ENCODE assay signal across 8 mouse cellular contexts in genomic region chr4:46374455-46374854, GRCm38 (mm10). TPM values are rescaled to one million over a fixed set of nuclear protein-coding genes. Genes with fewer than 3 reads are reported as not detected.
DNase-seq lines count a peak whose midpoint lies in the region; ATAC-seq lines count a peak whose summit lies in the region.

No protein-coding gene starts in this region.

- H3K9ac ChIP-seq in midbrain, embryonic 15.5 days: no peak overlapping the region

- H3K4me2 ChIP-seq in midbrain, embryonic 15.5 days: peak overlapping the region; percentile 51

- H3K36me3 ChIP-seq in midbrain, embryonic 15.5 days (replicated peaks): peaks cover 12% of the 10 kb centered on the region; the same call in 1 of the 2 replicates

- 53% methylated on average over 6 of the region's 6 CpGs for WGBS in midbrain, embryonic 15.5 days

- peak; percentile 21 to 43 for DNase-seq in adrenal gland, adult 18-20 months (ENCODE audit: low spot score in 2 of 2)
- DNase-seq in adrenal gland, adult 8-10 months: no peak
- DNase-seq in urinary bladder, postnatal 14 days (ENCODE audit: low spot score): peak; percentile 15
- DNase-seq in urinary bladder, adult 18-20 months (ENCODE audit: low spot score in 2 of 2): no peak
- peak; percentile 27 to 58 for DNase-seq in kidney, postnatal 4 days
- no peak for DNase-seq in ovary, postnatal 14 days (ENCODE audit: low spot score)

- peak overlapping the region; percentile 31 for H3K4me3 ChIP-seq in midbrain, embryonic 15.5 days

- H3K9me3 ChIP-seq in midbrain, embryonic 15.5 days: no peaks in the 10 kb centered on the region

- peak; percentile 53 for ATAC-seq in granulocyte monocyte progenitor cell, adult 5-6 weeks (replicated peaks; ENCODE audit: poor library complexity, severe bottlenecking)
- ATAC-seq in midbrain, embryonic 15.5 days (replicated peaks): no peak

- peaks cover 9% of the 10 kb centered on the region for H3K4me1 ChIP-seq in midbrain, embryonic 15.5 days

- no peak overlapping the region for H3K27ac ChIP-seq in midbrain, embryonic 15.5 days

- 0 out of 2 replicates have a peak, but pooled peaks cover 2% of the 10 kb centered on the region for H3K27me3 ChIP-seq in midbrain, embryonic 15.5 days (replicated peaks)

RNA-seq across cellular contexts. Expression of gene Trmo, which starts 14.8 kb away (rescaled TPM):
- 1 to 10 TPM; 5.5 to 6.6 TPM for total RNA-seq in adrenal gland, adult 18-20 months (2021)
- 1 to 10 TPM; 5.6 to 7.8 (median 6.7) TPM for total RNA-seq in adrenal gland, adult 8-10 months (2022)
- 11.1 and 13.3 TPM in 2 replicates for total RNA-seq in granulocyte monocyte progenitor cell, adult 5-6 weeks (2014; fragmentation: Nextera tagmentation)
- total RNA-seq in granulocyte monocyte progenitor cell, adult 5-6 weeks (2017): 11.8 and 12.7 TPM in 2 replicates
- polyA plus RNA-seq in midbrain, embryonic 15.5 days (2015; fragmentation: Nextera tagmentation; extraction: Ambion mirVana): 9.2 and 9.4 TPM in 2 replicates

RNA-seq across cellular contexts. Expression of gene Foxe1, which starts 31.0 kb away (rescaled TPM):
- total RNA-seq in adrenal gland, adult 18-20 months (2021): not detected
- total RNA-seq in adrenal gland, adult 8-10 months (2022): not detected
- total RNA-seq in granulocyte monocyte progenitor cell, adult 5-6 weeks (2014; fragmentation: Nextera tagmentation): not detected in 2 replicates
- total RNA-seq in granulocyte monocyte progenitor cell, adult 5-6 weeks (2017): 0.26 TPM in 1 of 2 replicates, not detected in the other
- polyA plus RNA-seq in midbrain, embryonic 15.5 days (2015; fragmentation: Nextera tagmentation; extraction: Ambion mirVana): not detected in 2 replicates

RNA-seq across cellular contexts. Expression of gene Hemgn, which starts 38.9 kb away (rescaled TPM):
- not detected for total RNA-seq in adrenal gland, adult 18-20 months (2021)
- total RNA-seq in adrenal gland, adult 8-10 months (2022): under 1 TPM in 1 of 4 experiments, not detected in 3; 0.11 TPM
- total RNA-seq in granulocyte monocyte progenitor cell, adult 5-6 weeks (2014; fragmentation: Nextera tagmentation): 0.45 and 1.2 TPM in 2 replicates
- total RNA-seq in granulocyte monocyte progenitor cell, adult 5-6 weeks (2017): 2.2 and 3.0 TPM in 2 replicates
- polyA plus RNA-seq in midbrain, embryonic 15.5 days (2015; fragmentation: Nextera tagmentation; extraction: Ambion mirVana): 0.14 and 0.59 TPM in 2 replicates

Comparison
In these comparisons a context has a peak if more than half of its experiments do, and no peak if none do; other contexts are left out.
1. DNase-seq: peak in adrenal gland, adult 18-20 months (2 of 2), urinary bladder, postnatal 14 days (single experiment) and kidney, postnatal 4 days (2 of 2); none in adrenal gland, adult 8-10 months (single experiment), urinary bladder, adult 18-20 months (0 of 2) and ovary, postnatal 14 days (single experiment).